Mouse (Mus musculus) right cerebral cortex, postnatal 25 days (tissue): ENCODE data around the gene March5.
A peak's percentile ranks its signal among the peaks of the same experiment; 100 is the strongest.
"Not testable (repeated sequence)": the region's sequence is repeated elsewhere in the genome, so short reads cannot be mapped to it uniquely, and the experiment has no call there.

Experiments used
- DNase-seq: peaks from one replicate; pipeline ENCODE4 v3.0.0; 2022

Gene March5

GRCm38 (mm10) chr19:37207303-37208175 lies at the start of gene March5:
March5 (plus strand) TSS chr19:37207543.
- DNase-seq, result peak; percentile 91

DNA sequence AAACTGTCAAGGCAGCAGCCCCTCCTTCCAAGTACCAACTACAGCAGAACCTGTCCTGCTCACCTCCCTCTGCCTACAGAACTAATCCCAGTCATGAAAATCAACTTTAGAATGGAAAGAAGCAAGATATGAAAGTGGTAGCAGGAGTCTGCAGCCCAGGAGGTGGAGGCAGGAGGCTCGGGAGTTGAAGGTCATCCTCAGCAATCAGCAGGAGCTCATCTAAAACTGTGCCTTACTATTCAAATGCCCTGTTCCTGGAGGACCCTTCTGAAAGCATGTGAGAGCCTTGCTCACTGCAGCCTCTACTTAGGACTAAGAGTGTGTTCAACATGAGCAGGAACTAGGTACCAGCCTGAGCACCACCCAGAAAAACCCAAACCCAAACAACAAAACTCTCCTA lies 35.2 kb upstream of the March5 start:
- no peak for DNase-seq

- DNase-seq, result peak; percentile 10
Observed at GRCm38 (mm10) chr19:37172566-37173130, 34.7 kb upstream of the March5 start.

DNA sequence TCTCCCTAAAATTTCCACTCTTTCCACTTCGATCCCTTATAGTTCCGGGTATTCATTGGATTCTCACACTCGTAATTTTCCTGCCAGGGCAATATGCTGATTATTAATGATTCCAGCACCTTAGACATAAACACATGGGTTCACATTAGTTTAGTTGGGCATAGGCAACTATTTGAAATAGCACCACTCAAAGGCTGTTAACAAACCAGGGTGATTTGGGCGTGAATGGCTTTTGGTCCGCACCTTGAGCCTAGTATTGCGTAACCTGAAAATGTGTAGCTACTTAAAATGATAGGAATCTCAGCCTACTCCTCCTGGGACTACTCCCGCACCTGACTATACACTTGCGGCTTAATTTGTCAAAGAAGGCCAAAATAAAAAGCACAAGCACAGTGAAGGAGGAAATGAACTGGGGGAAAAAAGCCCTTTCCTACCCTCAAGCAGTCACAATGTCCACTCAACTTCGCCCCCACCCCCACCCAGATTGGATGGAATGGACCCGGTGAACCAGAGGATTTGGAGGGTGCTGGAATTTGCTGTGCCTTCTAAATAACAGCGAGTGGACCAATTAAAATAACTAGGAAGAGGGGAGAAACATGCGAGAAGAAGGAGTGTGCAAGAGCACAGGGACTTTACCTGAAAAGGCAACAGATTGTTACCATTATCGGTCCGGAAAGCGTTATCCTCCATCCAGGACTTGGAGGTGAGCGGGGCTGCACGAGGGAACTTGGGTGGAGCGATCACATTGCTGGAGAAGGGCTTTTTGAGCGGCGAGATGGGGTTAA lies 33.8 kb upstream of the March5 start:
- DNase-seq, result no peak

DNA sequence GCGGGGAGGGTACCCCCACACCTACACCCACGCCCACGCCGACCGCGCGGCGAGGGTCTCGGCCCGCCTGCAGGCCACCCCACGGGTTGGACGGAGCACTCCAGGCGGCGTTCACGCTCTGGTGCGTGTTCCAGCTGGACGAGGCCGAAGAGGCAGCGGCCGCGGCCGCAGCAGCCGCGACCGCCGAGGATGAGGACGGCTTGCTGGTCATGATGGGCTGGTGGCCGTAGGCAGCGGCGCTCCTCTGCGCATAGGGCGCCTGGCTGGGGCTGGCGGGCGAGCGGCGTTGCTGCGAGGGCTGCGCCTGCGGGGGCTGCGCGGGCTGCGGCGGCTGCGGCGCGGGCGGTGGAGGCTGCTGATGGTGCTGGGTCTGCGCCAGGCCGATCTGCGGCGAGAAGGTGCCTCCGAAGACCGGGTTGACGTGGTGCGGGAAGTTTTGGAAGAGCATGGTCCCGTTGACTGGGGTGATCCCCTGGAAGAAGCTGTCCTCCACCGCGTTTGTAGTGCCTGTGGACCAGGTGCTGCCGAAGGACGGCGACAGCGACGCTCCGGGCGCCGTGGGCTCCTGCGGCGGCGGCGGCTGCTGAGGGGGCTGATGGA lies 33.1 kb upstream of the March5 start:
- peak; percentile 69 for DNase-seq

GRCm38 (mm10) chr19:37174716-37175435 lies 32.5 kb upstream of the March5 start:
- peak; percentile 75 for DNase-seq

GRCm38 (mm10) chr19:37175436-37175805 lies 31.9 kb upstream of the March5 start:
- no peak for DNase-seq

DNA sequence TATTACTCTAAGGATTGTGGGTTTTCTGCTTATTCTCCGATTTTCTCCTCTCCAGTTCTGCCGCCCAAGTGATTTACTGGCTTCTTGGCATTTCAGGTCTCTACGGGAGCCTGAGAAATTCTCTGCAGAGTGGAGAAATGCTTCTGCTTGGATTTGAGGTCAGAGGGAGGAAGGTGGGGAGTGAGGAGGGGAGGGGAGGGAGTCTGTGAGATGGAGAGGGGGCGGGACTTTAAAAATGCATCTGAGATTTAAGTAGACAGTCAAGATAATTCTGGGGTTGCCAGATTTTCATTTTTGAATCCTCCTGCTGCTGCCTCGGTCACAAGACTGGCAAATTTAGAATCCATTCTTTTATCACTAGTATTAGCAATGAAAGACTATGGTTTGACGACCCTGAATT lies 31.4 kb upstream of the March5 start:
- peak; percentile 24 for DNase-seq

DNA sequence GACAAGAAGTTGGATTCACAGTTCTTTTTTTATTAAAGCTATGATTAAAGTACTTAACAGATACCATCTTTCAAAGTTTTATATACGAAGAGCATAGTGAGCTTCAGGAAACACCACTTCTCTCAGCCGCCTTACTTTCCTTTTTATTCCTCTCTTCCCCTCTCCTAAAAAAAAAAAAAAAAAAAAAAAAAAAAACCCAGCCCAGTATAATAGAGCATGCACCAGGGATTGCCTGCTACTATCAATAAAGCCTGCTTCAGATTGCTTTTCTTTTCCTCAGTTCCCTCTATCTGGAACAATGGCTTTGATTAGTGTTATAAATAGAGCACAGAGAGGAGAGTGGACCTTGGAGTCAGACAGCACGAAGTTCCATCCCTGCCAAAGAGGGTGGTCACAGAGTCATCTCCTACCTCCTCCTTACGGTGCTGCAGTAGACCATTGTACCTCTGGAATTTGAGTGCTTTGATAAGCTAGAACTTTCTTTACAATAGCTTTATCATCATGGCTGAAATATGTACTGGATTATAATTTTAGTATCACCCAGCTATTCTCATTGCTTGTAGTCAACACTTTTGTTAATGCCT lies 30.4 kb upstream of the March5 start:
- DNase-seq, result no peak

- DNase-seq, result peak; percentile 59
Observed at GRCm38 (mm10) chr19:37177819-37178708, 29.3 kb upstream of the March5 start.

GRCm38 (mm10) chr19:37188366-37188948 lies 18.9 kb upstream of the March5 start:
- DNase-seq, result no peak

DNA sequence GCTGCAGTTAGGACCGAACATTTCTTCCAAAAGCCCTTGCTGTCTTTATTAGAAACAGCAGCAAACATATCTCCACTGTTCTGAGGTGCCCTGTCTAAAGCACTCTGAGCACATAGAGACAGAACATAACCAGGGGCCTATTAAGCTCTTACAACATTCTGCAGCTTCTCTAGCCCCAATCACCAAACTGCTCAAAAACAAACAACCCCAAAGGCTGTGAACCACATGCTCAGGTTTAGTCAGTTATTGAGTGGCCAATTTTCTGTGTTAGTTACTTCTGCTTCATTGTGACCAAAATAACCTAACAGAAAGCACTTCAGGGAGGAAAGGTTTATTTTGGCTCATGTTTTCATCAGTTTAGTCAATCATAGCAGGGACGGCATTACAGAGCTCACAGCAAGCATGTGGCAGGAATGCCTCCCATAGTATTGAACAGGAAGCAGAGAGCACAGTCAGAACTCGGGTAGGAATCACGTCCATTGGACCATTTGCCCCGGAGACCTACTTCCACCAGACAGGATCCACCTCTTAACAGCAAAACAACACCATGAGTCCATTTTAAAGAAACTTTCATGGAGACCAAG lies 14.8 kb upstream of the March5 start:
- no peak for DNase-seq

GRCm38 (mm10) chr19:37198165-37198880 lies 9.0 kb upstream of the March5 start:
- DNase-seq, result no peak

GRCm38 (mm10) chr19:37199889-37200288 lies 7.5 kb upstream of the March5 start:
- no peak for DNase-seq

DNA sequence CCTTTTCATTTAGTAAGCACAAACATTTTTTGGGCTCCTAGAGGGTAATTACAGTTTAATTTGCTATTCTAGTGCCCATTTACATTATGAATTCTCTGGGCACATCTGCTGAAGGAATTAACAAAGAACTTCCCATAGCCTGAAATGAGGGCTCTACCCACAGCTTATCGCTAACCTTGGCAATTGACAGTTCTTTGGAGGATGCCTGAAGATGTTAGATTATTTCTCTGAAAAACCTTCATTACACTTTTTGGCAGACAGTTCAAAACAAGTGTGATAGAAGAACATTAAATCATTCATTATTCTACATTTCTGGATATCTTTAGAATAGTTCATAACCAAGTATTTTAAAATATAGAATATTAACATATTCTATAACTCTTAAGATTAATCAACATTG lies 4.0 kb upstream of the March5 start:
- no peak for DNase-seq

DNA sequence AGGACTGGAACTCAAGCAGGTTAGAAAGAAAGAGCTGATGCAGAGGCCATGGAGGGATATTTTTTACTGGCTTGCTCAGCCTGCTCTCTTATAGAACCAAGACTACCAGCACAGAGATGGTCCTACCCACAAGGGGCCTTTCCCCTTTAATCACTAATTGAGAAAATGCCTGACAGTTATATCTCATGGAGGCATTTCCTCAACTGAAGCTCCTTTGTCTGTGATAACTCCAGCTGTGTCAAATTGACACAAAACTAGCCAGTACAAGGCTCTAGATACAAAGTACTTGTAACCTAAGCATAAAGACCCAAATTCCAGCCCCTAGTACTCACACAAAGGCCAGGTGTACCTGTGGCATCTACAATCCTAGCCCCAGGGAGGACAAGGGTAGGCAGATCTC lies 2.2 kb upstream of the March5 start:
- DNase-seq, result not testable (repeated sequence)

GRCm38 (mm10) chr19:37206641-37207302 lies 571 bp upstream of the March5 start:
- DNase-seq, result peak; percentile 61

DNA sequence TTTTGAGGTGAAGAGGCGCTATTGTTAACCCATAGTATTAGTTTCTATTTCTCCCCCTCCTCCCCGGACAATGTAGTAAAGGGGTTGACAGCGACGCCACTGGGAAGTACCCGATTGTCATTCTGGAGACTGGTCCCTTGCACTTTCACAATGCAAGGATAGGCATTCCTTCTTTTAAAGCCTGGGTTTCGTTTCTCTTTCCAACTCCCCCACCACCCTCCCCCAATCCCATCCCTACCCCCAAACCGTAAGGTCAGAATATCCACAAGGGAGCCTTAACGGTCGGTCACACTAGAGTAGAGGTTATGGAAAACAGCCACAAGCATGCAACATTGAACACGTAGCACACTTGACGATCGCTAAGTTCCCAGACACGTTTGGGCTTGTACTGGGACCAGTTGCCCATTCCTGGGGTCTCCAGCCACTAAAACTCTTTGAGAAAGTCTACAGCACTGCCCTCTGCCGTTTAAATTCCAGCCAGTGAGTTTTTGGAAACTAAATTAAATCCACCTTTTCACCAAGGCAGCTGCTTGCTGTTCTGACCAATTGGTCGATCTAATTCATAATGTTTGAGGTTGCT lies 923 bp downstream of the March5 start, which contains the start of gene Cpeb3:
TSS of gene Cpeb3 (minus strand) at position 426 of the 580 bp plus-strand sequence.
- peak; percentile 6 for DNase-seq

- DNase-seq, result no peak
Observed at GRCm38 (mm10) chr19:37208986-37209385, 1.6 kb downstream of the March5 start.
